Comparison of ENCODE assay signal across 27 mouse cellular contexts in genomic region chr5:136034868-136035267, GRCm38 (mm10). TPM values are rescaled to one million over a fixed set of nuclear protein-coding genes. Genes with fewer than 3 reads are reported as not detected.
"Had no signal": no experiment of that assay in that cellular context is flagged by ENCODE, and none has a peak within 500 bp of the region (broad histone marks: within the 10 kb centered on the region; RNA-seq: fewer than 3 reads in every experiment).

No protein-coding gene starts in this region.

- H3K4me3 ChIP-seq: intestine, embryonic 15.5 days; limb, embryonic 12.5 days; limb, embryonic 15.5 days; megakaryocyte, embryonic 14.5 days; midbrain, embryonic 10.5 days; midbrain, embryonic 13.5 days; neural tube, embryonic 12.5 days; neural tube, embryonic 15.5 days had no signal

- ATAC-seq: intestine, embryonic 15.5 days; liver, postnatal 0 days; lung, postnatal 0 days; midbrain, embryonic 13.5 days had no signal

- DNase-seq: kidney, adult 11 months; kidney, adult 8-10 months; kidney, postnatal 14 days; left cerebral cortex, postnatal 4 days; liver, postnatal 0 days; lung, embryonic 14.5 days; right cerebral cortex, adult 18-20 months; right cerebral cortex, postnatal 14 days; right cerebral cortex, postnatal 4 days; thymus, adult 2 months; thymus, postnatal 14 days had no signal

- H3K27ac ChIP-seq: intestine, embryonic 15.5 days; limb, embryonic 12.5 days; limb, embryonic 15.5 days; liver, embryonic 14.5 days; midbrain, embryonic 10.5 days; midbrain, embryonic 13.5 days; neural tube, embryonic 12.5 days; neural tube, embryonic 15.5 days; stomach, postnatal 0 days had no signal

RNA-seq across cellular contexts. Expression of gene Upk3b, which starts 3.4 kb away (rescaled TPM):
- total RNA-seq: layer of hippocampus, adult 8-10 months; layer of hippocampus, postnatal 14 days; left cerebral cortex, adult 8-10 months; left cerebral cortex, postnatal 14 days; left cerebral cortex, postnatal 4 days; midbrain, postnatal 0 days had no signal

RNA-seq across cellular contexts. Expression of gene Upk3bl, which starts 19.4 kb away (rescaled TPM):
- total RNA-seq: layer of hippocampus, postnatal 14 days; left cerebral cortex, postnatal 14 days; left cerebral cortex, postnatal 4 days; midbrain, postnatal 0 days had no signal

RNA-seq across cellular contexts. Expression of gene Zp3, which starts 55.0 kb away (rescaled TPM):
- total RNA-seq: layer of hippocampus, adult 8-10 months; layer of hippocampus, postnatal 14 days; left cerebral cortex, adult 8-10 months; left cerebral cortex, postnatal 14 days; left cerebral cortex, postnatal 4 days had no signal
